Mouse (Mus musculus): ENCODE data around the gene Otulin.

- no peak for TF ChIP-seq CTCF (IDR thresholded peaks at IDR 0.05; ENCODE audit: extremely low read depth, insufficient read depth, low read length)
- TF ChIP-seq POLR2A (IDR thresholded peaks at IDR 0.05; ENCODE audit: extremely low read depth, insufficient read depth, low read length): no peak
Observed at GRCm38 (mm10) chr15:27519857-27520256, 110.6 kb downstream of the Otulin start.

Measured in cortical plate, adult 2 months (tissue).